Mouse (Mus musculus): ENCODE measurements at regions not wholly inside any gene's neighbourhood (a gene's known extent, or its start where the extent isn't known, plus 50 kb on each side); places are given as distances from the start of the nearest gene placed in this dataset.

DNA sequence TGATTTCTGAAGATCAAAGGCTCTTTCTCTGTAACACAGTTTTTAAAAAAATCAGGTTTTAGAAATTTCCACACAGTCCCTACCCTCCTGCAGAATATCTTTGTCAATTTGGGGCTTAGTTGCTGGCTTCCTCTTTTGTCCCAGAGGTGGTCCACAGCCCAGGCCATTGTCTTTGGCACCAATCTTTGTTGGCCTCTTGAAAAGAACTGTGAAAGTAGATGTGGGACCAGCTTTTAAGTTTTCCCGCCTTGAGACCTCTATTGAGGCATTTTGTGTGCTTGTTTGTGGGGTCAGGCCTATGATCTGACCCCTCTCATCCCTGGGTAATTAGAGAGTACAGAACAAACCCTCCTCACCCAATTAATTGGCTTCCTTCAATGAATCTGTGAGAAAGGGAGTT lies 523.9 kb upstream of the Tnc start:
- ATAC-seq (replicated peaks; ENCODE audit: insufficient number of reproducible peaks, low FRiP score, low TSS enrichment), result no peak
- 59% methylated on average over 1 of the region's 1 CpGs for WGBS (ENCODE audit: insufficient replicate concordance)
- H3K9me3 ChIP-seq (replicated peaks; ENCODE audit: control insufficient read depth, low read length), result no peaks in the 10 kb centered on the region
- no peak overlapping the region for H3K27ac ChIP-seq (ENCODE audit: low read depth, low read length)
- H3K36me3 ChIP-seq (ENCODE audit: control insufficient read depth, insufficient read depth, low read length), result no peaks in the 10 kb centered on the region
- H3K4me3 ChIP-seq (ENCODE audit: low read depth, low read length), result no peak overlapping the region
- no peak overlapping the region for H3K4me2 ChIP-seq
- H3K4me1 ChIP-seq (ENCODE audit: control insufficient read depth, insufficient read depth, low read length), result no peaks in the 10 kb centered on the region
- H3K9ac ChIP-seq (ENCODE audit: low read depth, low read length), result no peak overlapping the region
- H3K27me3 ChIP-seq (ENCODE audit: control insufficient read depth, insufficient read depth, low read length), result no peaks in the 10 kb centered on the region

- no peak overlapping the region for H3K27ac ChIP-seq (ENCODE audit: low read depth, low read length)
- ATAC-seq (replicated peaks; ENCODE audit: insufficient number of reproducible peaks, low FRiP score, low TSS enrichment), result no peak
- no peak overlapping the region for H3K4me2 ChIP-seq
- H3K27me3 ChIP-seq (ENCODE audit: control insufficient read depth, insufficient read depth, low read length), result no peaks in the 10 kb centered on the region
- H3K4me1 ChIP-seq (ENCODE audit: control insufficient read depth, insufficient read depth, low read length), result no peaks in the 10 kb centered on the region
- H3K9ac ChIP-seq (ENCODE audit: low read depth, low read length), result no peak overlapping the region
- no peaks in the 10 kb centered on the region for H3K9me3 ChIP-seq (replicated peaks; ENCODE audit: control insufficient read depth, low read length)
- H3K36me3 ChIP-seq (ENCODE audit: control insufficient read depth, insufficient read depth, low read length), result no peaks in the 10 kb centered on the region
- 29% methylated on average over 1 of the region's 1 CpGs for WGBS (ENCODE audit: insufficient replicate concordance)
- no peak overlapping the region for H3K4me3 ChIP-seq (ENCODE audit: low read depth, low read length)
Measured at GRCm38 (mm10) chr4:64575901-64576300, 529.1 kb upstream of the Tnc start.

- no peak overlapping the region for H3K9ac ChIP-seq (ENCODE audit: low read depth, low read length)
Measured at GRCm38 (mm10) chr4:64595014-64595599, 528.9 kb upstream of the Pappa start.

GRCm38 (mm10) chr4:64598465-64598864 lies 525.5 kb upstream of the Pappa start:
- ATAC-seq (replicated peaks; ENCODE audit: insufficient number of reproducible peaks, low FRiP score, low TSS enrichment), result no peak
- Histone ChIP-seq H3K9me3 (replicated peaks; ENCODE audit: control insufficient read depth, low read length) (no peaks in the 10 kb centered on the region), H3K27me3 (ENCODE audit: control insufficient read depth, insufficient read depth, low read length) (no peaks in the 10 kb centered on the region), H3K4me1 (ENCODE audit: control insufficient read depth, insufficient read depth, low read length) (no peaks in the 10 kb centered on the region), H3K36me3 (ENCODE audit: control insufficient read depth, insufficient read depth, low read length) (no peaks in the 10 kb centered on the region), H3K9ac (ENCODE audit: low read depth, low read length) (no peak overlapping the region), H3K4me2 (no peak overlapping the region), H3K4me3 (ENCODE audit: low read depth, low read length) (no peak overlapping the region), H3K27ac (ENCODE audit: low read depth, low read length) (no peak overlapping the region)

More at GRCm38 (mm10) chr4:64595014-64595599, 528.9 kb upstream of the Pappa start:
- Histone ChIP-seq H3K27me3 (ENCODE audit: control insufficient read depth, insufficient read depth, low read length) (no peaks in the 10 kb centered on the region), H3K27ac (ENCODE audit: low read depth, low read length) (no peak overlapping the region), H3K36me3 (ENCODE audit: control insufficient read depth, insufficient read depth, low read length) (no peaks in the 10 kb centered on the region), H3K4me2 (no peak overlapping the region), H3K9me3 (replicated peaks; ENCODE audit: control insufficient read depth, low read length) (no peaks in the 10 kb centered on the region), H3K4me3 (ENCODE audit: low read depth, low read length) (no peak overlapping the region), H3K4me1 (ENCODE audit: control insufficient read depth, insufficient read depth, low read length) (no peaks in the 10 kb centered on the region)
- WGBS (ENCODE audit: insufficient replicate concordance), result 59% methylated on average over 8 of the region's 8 CpGs
- no peak for ATAC-seq (replicated peaks; ENCODE audit: insufficient number of reproducible peaks, low FRiP score, low TSS enrichment)

DNA sequence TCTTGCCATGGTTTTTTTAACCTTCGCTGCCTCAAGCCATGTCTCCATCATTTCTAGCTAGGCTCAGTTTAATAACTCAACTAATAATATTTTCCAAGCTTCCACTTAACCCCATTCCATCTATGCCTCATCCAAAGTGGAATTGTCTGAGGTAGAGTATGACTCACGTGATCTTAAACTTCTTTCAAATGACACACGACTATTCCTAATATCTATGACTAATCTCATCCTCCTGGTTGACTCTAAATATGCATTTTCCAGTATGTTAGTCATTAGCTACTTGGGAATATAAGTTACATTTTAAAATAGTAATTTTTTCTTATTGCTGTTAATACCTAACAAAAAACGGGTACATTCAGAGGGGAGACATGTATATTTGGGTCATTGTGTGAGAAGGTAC lies 524.8 kb upstream of the Pappa start:
- no peak for ATAC-seq (replicated peaks; ENCODE audit: insufficient number of reproducible peaks, low FRiP score, low TSS enrichment)
- WGBS (ENCODE audit: insufficient replicate concordance), result 76% methylated on average over 4 of the region's 4 CpGs
- Histone ChIP-seq H3K9me3 (replicated peaks; ENCODE audit: control insufficient read depth, low read length) (no peaks in the 10 kb centered on the region), H3K4me2 (no peak overlapping the region), H3K9ac (ENCODE audit: low read depth, low read length) (no peak overlapping the region), H3K4me3 (ENCODE audit: low read depth, low read length) (no peak overlapping the region), H3K4me1 (ENCODE audit: control insufficient read depth, insufficient read depth, low read length) (no peaks in the 10 kb centered on the region), H3K27ac (ENCODE audit: low read depth, low read length) (no peak overlapping the region), H3K36me3 (ENCODE audit: control insufficient read depth, insufficient read depth, low read length) (no peaks in the 10 kb centered on the region), H3K27me3 (ENCODE audit: control insufficient read depth, insufficient read depth, low read length) (no peaks in the 10 kb centered on the region)

DNA sequence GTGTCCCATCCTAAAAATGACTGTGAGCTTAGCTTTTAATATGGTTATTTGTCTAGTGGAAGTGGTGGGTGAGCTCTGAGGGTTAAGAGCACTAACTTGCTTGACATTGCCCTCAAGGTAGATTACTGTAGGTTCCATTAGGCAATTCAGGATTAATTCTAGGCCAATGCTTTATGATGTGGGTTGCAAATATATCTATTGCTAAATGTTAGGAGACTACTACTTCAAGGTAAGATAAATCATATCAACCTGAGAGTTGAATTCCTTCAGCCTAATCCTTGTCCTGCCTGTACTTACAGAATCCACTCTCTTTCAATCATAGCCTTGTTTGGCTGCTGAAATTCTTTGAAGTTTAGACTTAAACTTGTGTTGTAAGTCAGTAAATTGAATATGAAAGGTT lies 501.2 kb upstream of the Pappa start:
- Histone ChIP-seq H3K4me1 (ENCODE audit: control insufficient read depth, insufficient read depth, low read length) (no peaks in the 10 kb centered on the region), H3K9me3 (replicated peaks; ENCODE audit: control insufficient read depth, low read length) (no peaks in the 10 kb centered on the region), H3K4me3 (ENCODE audit: low read depth, low read length) (no peak overlapping the region), H3K27me3 (ENCODE audit: control insufficient read depth, insufficient read depth, low read length) (no peaks in the 10 kb centered on the region), H3K4me2 (no peak overlapping the region), H3K36me3 (ENCODE audit: control insufficient read depth, insufficient read depth, low read length) (no peaks in the 10 kb centered on the region), H3K27ac (ENCODE audit: low read depth, low read length) (no peak overlapping the region), H3K9ac (ENCODE audit: low read depth, low read length) (no peak overlapping the region)
- no peak for ATAC-seq (replicated peaks; ENCODE audit: insufficient number of reproducible peaks, low FRiP score, low TSS enrichment)

DNA sequence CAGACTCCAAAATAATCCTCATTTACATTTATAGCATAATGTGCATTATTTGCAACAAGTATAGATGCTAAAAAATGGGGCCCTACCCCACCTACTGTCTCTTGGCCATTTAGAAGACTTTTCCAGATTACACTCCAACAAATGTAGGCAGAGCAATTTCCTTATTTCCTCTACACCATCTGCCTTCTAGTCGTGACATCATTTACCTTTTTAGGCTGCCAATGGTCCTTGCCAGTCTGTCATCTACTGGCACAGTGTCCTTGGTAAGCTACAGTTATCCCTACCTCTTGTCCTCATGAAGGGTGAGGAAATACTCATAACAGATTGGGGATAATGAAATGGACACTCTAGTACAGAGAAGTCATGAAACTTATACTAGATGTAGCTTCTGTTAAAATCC lies 491.8 kb upstream of the Pappa start:
- WGBS (ENCODE audit: insufficient replicate concordance), result 39% methylated on average over 1 of the region's 1 CpGs
- H3K36me3 ChIP-seq (ENCODE audit: control insufficient read depth, insufficient read depth, low read length), result no peaks in the 10 kb centered on the region
- H3K9ac ChIP-seq (ENCODE audit: low read depth, low read length), result no peak overlapping the region
- no peaks in the 10 kb centered on the region for H3K27me3 ChIP-seq (ENCODE audit: control insufficient read depth, insufficient read depth, low read length)
- H3K4me3 ChIP-seq (ENCODE audit: low read depth, low read length), result no peak overlapping the region
- no peaks in the 10 kb centered on the region for H3K9me3 ChIP-seq (replicated peaks; ENCODE audit: control insufficient read depth, low read length)
- H3K27ac ChIP-seq (ENCODE audit: low read depth, low read length), result no peak overlapping the region
- no peaks in the 10 kb centered on the region for H3K4me1 ChIP-seq (ENCODE audit: control insufficient read depth, insufficient read depth, low read length)
- ATAC-seq (replicated peaks; ENCODE audit: insufficient number of reproducible peaks, low FRiP score, low TSS enrichment), result no peak
- no peak overlapping the region for H3K4me2 ChIP-seq

DNA sequence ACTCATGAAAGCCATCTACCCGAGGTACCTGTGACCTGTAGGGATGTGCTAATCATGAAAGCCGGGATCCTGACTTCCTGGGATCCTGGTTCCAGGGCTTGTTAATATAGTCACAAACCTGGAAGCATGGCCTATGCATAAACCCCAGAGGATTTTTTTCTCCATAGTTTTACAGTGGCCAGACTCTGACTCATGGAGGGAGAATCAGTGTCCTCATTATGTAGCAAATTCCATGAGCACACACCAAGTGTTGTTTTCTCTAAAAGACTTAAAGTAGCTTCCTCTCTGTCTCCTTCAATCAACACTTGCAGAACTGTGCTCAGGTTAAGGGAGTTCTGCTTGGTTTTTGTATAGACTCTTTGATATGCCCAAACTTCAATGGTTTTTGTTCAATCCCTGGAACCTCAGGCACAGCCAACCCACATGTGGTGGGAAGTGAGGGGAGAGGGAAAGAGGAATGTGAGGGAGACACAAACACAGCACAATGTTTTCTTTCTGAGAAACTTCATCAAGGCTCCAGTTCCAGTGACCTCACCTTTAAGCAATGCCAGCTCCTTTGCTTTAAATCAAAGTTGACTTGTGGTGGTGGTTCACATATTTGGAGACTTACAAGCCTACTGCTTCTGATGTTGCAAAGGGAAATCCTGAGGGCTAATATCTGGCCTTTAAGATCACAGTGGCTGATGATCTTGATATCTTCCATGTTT lies 488.6 kb upstream of the Pappa start:
- Histone ChIP-seq H3K9ac (ENCODE audit: low read depth, low read length) (no peak overlapping the region), H3K4me1 (ENCODE audit: control insufficient read depth, insufficient read depth, low read length) (no peaks in the 10 kb centered on the region), H3K4me2 (no peak overlapping the region), H3K9me3 (replicated peaks; ENCODE audit: control insufficient read depth, low read length) (no peaks in the 10 kb centered on the region), H3K27ac (ENCODE audit: low read depth, low read length) (no peak overlapping the region), H3K27me3 (ENCODE audit: control insufficient read depth, insufficient read depth, low read length) (no peaks in the 10 kb centered on the region), H3K36me3 (ENCODE audit: control insufficient read depth, insufficient read depth, low read length) (no peaks in the 10 kb centered on the region), H3K4me3 (ENCODE audit: low read depth, low read length) (no peak overlapping the region)
- WGBS (ENCODE audit: insufficient replicate concordance), result 79% methylated on average over 2 of the region's 2 CpGs
- ATAC-seq (replicated peaks; ENCODE audit: insufficient number of reproducible peaks, low FRiP score, low TSS enrichment), result no peak

- no peaks in the 10 kb centered on the region for H3K36me3 ChIP-seq (ENCODE audit: control insufficient read depth, insufficient read depth, low read length)
- no peaks in the 10 kb centered on the region for H3K9me3 ChIP-seq (replicated peaks; ENCODE audit: control insufficient read depth, low read length)
- H3K4me1 ChIP-seq (ENCODE audit: control insufficient read depth, insufficient read depth, low read length), result no peaks in the 10 kb centered on the region
- no peaks in the 10 kb centered on the region for H3K27me3 ChIP-seq (ENCODE audit: control insufficient read depth, insufficient read depth, low read length)
- WGBS (ENCODE audit: insufficient replicate concordance), result 69% methylated on average over 3 of the region's 3 CpGs
- H3K27ac ChIP-seq (ENCODE audit: low read depth, low read length), result no peak overlapping the region
- no peak overlapping the region for H3K4me3 ChIP-seq (ENCODE audit: low read depth, low read length)
- ATAC-seq (replicated peaks; ENCODE audit: insufficient number of reproducible peaks, low FRiP score, low TSS enrichment), result no peak
- H3K4me2 ChIP-seq, result no peak overlapping the region
- no peak overlapping the region for H3K9ac ChIP-seq (ENCODE audit: low read depth, low read length)
Measured at GRCm38 (mm10) chr4:64640056-64640455, 483.9 kb upstream of the Pappa start.
